Mouse (Mus musculus): Measurements from ENCODE around the gene Tmem169.

- TF ChIP-seq CTCF (IDR thresholded peaks at IDR 0.05; ENCODE audit: borderline replicate concordance, extremely low read depth, insufficient read depth, insufficient read length), result no peak
- no peak for TF ChIP-seq POLR2A (IDR thresholded peaks at IDR 0.05; ENCODE audit: borderline replicate concordance, extremely low read depth, insufficient read depth, insufficient read length, poor library complexity, severe bottlenecking)
These were observed 7.3 kb downstream of the Tmem169 start for GRCm38 (mm10) chr1:72291421-72291820.

All from brain, embryonic 14.5 days (tissue).